Mouse (Mus musculus): ENCODE data around the gene Stom. TPM values are rescaled to one million over a fixed set of nuclear protein-coding genes. Genes with fewer than 3 reads are reported as not detected.

The Stom gene
- polyA plus RNA-seq, 1 experiment from 2014 or later, result 61.2 TPM

GRCm38 (mm10) chr2:35267156-35267875, 69.5 kb downstream of the Stom start:
- H3K27ac ChIP-seq (ENCODE audit: low read length), result peak overlapping the region; percentile 84
- no peak overlapping the region for H3K4me2 ChIP-seq (replicated peaks; ENCODE audit: low read depth, low read length)
- no peaks in the 10 kb centered on the region for H3K9me3 ChIP-seq (ENCODE audit: control insufficient read depth, low read depth, low read length)
- ATAC-seq (ENCODE audit: insufficient number of reproducible peaks, insufficient read depth, low FRiP score, low read depth), result peak; percentile 71
- no peaks in the 10 kb centered on the region for H3K36me3 ChIP-seq (ENCODE audit: control insufficient read depth, insufficient read depth, low read length)
- WGBS, result 70% methylated on average over 13 of the region's 13 CpGs
- H3K4me3 ChIP-seq (ENCODE audit: low read depth, low read length), result no peak overlapping the region
- peaks cover 46% of the 10 kb centered on the region for H3K4me1 ChIP-seq (ENCODE audit: control insufficient read depth, insufficient read depth, low read length)
- H3K27me3 ChIP-seq (ENCODE audit: control insufficient read depth, insufficient read depth, low read length), result no peaks in the 10 kb centered on the region
- H3K9ac ChIP-seq (replicated peaks; ENCODE audit: low read depth, low read length), result 0 out of 2 replicates have a peak overlapping the region, but pooled peaks have one; percentile 6

DNA sequence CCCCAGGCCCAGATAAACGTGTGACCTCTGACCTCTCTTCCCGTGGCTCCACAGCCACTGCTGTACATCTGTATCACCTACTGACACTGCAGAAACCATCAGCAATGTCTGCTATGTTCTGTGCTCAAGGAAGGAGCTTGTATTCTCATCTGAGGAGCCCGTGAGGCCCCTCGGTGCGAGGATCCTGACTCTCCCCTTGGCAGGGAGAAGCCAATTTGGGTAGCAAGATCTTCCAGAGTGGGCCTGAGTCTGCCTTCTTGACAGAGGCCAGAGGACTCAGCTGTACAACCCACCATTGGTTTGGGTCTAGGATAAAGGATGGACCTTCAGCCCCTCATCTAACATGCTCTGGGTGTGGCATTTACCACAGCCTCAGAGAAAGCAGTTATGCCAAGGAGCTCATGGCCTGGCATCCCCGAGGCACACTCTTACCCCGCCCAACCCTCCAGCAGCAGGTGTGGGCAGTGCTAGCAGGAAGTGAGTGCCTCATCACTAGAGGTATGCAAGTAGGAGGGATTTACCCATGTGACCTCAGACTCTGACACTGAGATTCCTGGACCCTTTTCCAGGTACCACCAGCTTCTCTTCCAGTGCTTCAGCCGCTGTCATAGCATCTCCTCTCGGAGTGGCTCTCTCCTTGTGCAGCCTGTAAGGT, 70.4 kb downstream of the Stom start:
- Histone ChIP-seq H3K27me3 (ENCODE audit: control insufficient read depth, insufficient read depth, low read length) (no peaks in the 10 kb centered on the region), H3K4me2 (replicated peaks; ENCODE audit: low read depth, low read length) (no peak overlapping the region), H3K9ac (replicated peaks; ENCODE audit: low read depth, low read length) (no peak overlapping the region), H3K27ac (ENCODE audit: low read length) (peak overlapping the region; percentile 84; the same call in 1 of the 2 replicates), H3K4me3 (ENCODE audit: low read depth, low read length) (no peak overlapping the region), H3K36me3 (ENCODE audit: control insufficient read depth, insufficient read depth, low read length) (no peaks in the 10 kb centered on the region), H3K4me1 (ENCODE audit: control insufficient read depth, insufficient read depth, low read length) (peaks cover 46% of the 10 kb centered on the region), H3K9me3 (ENCODE audit: control insufficient read depth, low read depth, low read length) (no peaks in the 10 kb centered on the region)
- no peak for ATAC-seq (ENCODE audit: insufficient number of reproducible peaks, insufficient read depth, low FRiP score, low read depth)
- 69% methylated on average over 9 of the region's 9 CpGs for WGBS

GRCm38 (mm10) chr2:35265775-35266174, 71.0 kb downstream of the Stom start:
- Histone ChIP-seq H3K4me3 (ENCODE audit: low read depth, low read length) (no peak overlapping the region), H3K4me1 (ENCODE audit: control insufficient read depth, insufficient read depth, low read length) (peaks cover 46% of the 10 kb centered on the region), H3K9ac (replicated peaks; ENCODE audit: low read depth, low read length) (no peak overlapping the region), H3K27ac (ENCODE audit: low read length) (no peak overlapping the region; the same call in 1 of the 2 replicates), H3K9me3 (ENCODE audit: control insufficient read depth, low read depth, low read length) (no peaks in the 10 kb centered on the region), H3K36me3 (ENCODE audit: control insufficient read depth, insufficient read depth, low read length) (no peaks in the 10 kb centered on the region), H3K27me3 (ENCODE audit: control insufficient read depth, insufficient read depth, low read length) (no peaks in the 10 kb centered on the region), H3K4me2 (replicated peaks; ENCODE audit: low read depth, low read length) (no peak overlapping the region)
- WGBS, result 68% methylated on average over 8 of the region's 8 CpGs
- ATAC-seq (ENCODE audit: insufficient number of reproducible peaks, insufficient read depth, low FRiP score, low read depth), result no peak

DNA sequence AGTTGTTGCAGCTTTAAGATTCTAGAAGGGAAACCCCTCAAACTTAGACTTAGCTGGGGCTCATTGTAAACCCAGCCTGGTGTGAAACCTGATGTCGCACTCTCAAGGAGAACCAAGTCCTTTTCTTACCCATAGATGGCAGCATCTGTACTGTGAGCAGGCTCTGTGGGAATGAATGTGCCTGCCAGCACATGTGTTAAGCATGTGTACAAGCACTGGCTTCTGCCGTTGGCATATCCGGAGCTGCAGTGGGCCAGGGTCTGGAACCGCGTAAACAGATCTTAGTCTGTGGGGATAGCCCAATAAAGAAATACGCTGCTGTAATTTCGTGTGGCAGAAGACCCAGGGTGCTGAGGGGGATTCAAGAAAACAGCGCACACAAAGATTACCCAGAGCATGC, 71.5 kb downstream of the Stom start:
- H3K9ac ChIP-seq (replicated peaks; ENCODE audit: low read depth, low read length), result no peak overlapping the region
- H3K36me3 ChIP-seq (ENCODE audit: control insufficient read depth, insufficient read depth, low read length), result no peaks in the 10 kb centered on the region
- no peak overlapping the region for H3K4me3 ChIP-seq (ENCODE audit: low read depth, low read length)
- no peaks in the 10 kb centered on the region for H3K27me3 ChIP-seq (ENCODE audit: control insufficient read depth, insufficient read depth, low read length)
- WGBS, result 45% methylated on average over 8 of the region's 8 CpGs
- no peaks in the 10 kb centered on the region for H3K9me3 ChIP-seq (ENCODE audit: control insufficient read depth, low read depth, low read length)
- peaks cover 42% of the 10 kb centered on the region for H3K4me1 ChIP-seq (ENCODE audit: control insufficient read depth, insufficient read depth, low read length)
- H3K4me2 ChIP-seq (replicated peaks; ENCODE audit: low read depth, low read length), result no peak overlapping the region
- peak; percentile 59; the same call in 1 of the 2 replicates for ATAC-seq (ENCODE audit: insufficient number of reproducible peaks, insufficient read depth, low FRiP score, low read depth)
- no peak overlapping the region; the same call in 1 of the 2 replicates for H3K27ac ChIP-seq (ENCODE audit: low read length)

DNA sequence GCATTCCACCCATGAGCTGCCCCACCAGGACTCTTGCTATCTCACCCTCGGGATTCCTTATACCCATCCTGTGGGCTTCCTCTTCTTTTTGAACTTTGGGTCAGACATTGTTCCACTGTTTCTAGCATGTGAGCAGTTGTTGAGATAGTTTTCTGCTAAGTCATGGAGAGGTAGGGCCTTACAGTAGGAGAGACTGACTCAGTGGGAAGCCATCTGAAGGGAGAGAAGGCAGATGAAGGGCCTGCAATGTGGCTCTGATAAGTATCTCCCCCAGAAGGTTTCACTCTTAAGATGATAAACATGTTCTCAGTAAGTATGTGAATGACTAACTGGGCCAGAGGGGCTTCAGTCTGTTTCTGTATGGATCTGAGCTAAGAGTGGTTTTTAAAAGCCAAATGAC, 72.7 kb downstream of the Stom start:
- no peak for ATAC-seq (ENCODE audit: insufficient number of reproducible peaks, insufficient read depth, low FRiP score, low read depth)
- Histone ChIP-seq H3K27me3 (ENCODE audit: control insufficient read depth, insufficient read depth, low read length) (no peaks in the 10 kb centered on the region), H3K4me3 (ENCODE audit: low read depth, low read length) (no peak overlapping the region), H3K27ac (ENCODE audit: low read length) (no peak overlapping the region), H3K36me3 (ENCODE audit: control insufficient read depth, insufficient read depth, low read length) (no peaks in the 10 kb centered on the region), H3K9ac (replicated peaks; ENCODE audit: low read depth, low read length) (no peak overlapping the region), H3K9me3 (ENCODE audit: control insufficient read depth, low read depth, low read length) (no peaks in the 10 kb centered on the region), H3K4me2 (replicated peaks; ENCODE audit: low read depth, low read length) (no peak overlapping the region), H3K4me1 (ENCODE audit: control insufficient read depth, insufficient read depth, low read length) (peaks cover 44% of the 10 kb centered on the region)
- 73% methylated on average over 1 of the region's 1 CpGs for WGBS

Other genes starting within 250 kb of the Stom start
- 0.29 and 0.36 TPM in 2 replicates for gene AI182371, start 235.4 kb downstream of the Stom start, polyA plus RNA-seq (2014; fragmentation: Nextera tagmentation; extraction: Ambion mirVana)
- gene Cntrl, start 227.5 kb downstream of the Stom start, polyA plus RNA-seq (2014; fragmentation: Nextera tagmentation; extraction: Ambion mirVana), result 31.0 and 34.6 TPM in 2 replicates
- 314 and 322 TPM in 2 replicates for gene Rab14, start 135.9 kb downstream of the Stom start, polyA plus RNA-seq (2014; fragmentation: Nextera tagmentation; extraction: Ambion mirVana)
- gene Gsn, start 80.6 kb downstream of the Stom start, polyA plus RNA-seq (2014; fragmentation: Nextera tagmentation; extraction: Ambion mirVana), result 204 and 219 TPM in 2 replicates
- not detected in 2 replicates for gene 4930568D16Rik, start 30.8 kb upstream of the Stom start, polyA plus RNA-seq (2014; fragmentation: Nextera tagmentation; extraction: Ambion mirVana)
- not detected in 2 replicates for gene 4930402F06Rik, start 60.2 kb upstream of the Stom start, polyA plus RNA-seq (2014; fragmentation: Nextera tagmentation; extraction: Ambion mirVana)
- gene Ggta1, start 126.3 kb upstream of the Stom start, polyA plus RNA-seq (2014; fragmentation: Nextera tagmentation; extraction: Ambion mirVana), result 23.5 and 27.1 TPM in 2 replicates
- 44.8 and 49.7 TPM in 2 replicates for gene Dab2ip, start 221.3 kb upstream of the Stom start, polyA plus RNA-seq (2014; fragmentation: Nextera tagmentation; extraction: Ambion mirVana)

Data from stomach, embryonic 14.5 days (tissue).